Mouse (Mus musculus): Measurements from ENCODE around the gene Plac1.

DNA sequence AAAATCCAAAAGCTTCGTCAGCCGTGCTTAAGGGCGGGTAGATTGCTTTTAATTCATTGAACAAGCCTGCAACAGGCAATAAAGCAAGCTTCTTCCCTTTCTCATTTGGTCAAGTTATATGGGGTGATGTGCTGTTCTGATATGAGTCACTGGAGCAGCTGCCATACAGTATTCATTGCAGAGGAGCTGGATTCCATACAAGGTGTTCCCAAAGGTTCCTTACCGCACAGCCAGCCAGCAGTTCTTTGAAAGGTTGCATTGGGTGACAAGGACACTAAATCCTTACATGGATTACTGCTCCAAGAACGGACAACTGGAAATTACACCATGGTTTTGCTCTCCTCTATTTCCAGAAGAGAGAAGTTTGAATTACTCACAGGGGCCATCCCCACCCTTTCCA lies 63.6 kb downstream of the Plac1 start:
- TF ChIP-seq CTCF (IDR thresholded peaks at IDR 0.05; ENCODE audit: low read depth) (no peak), EP300 (IDR thresholded peaks at IDR 0.05; ENCODE audit: low read depth) (no peak)
